Mouse (Mus musculus) liver, adult 2 months (tissue): ENCODE measurements at regions not wholly inside any gene's neighbourhood (a gene's known extent, or its start where the extent isn't known, plus 50 kb on each side); places are given as distances from the start of the nearest gene placed in this dataset.

Experiments
- CTCF ChIP-seq: fragments of 200-500 bp; IDR thresholded peaks from 2 replicates; pipeline ENCODE4 v1.5.1; 2011; ENCODE audit warnings: low read depth, low read length, control low read depth
- POLR2A ChIP-seq: fragments of 200-500 bp; IDR thresholded peaks from 2 replicates; pipeline ENCODE4 v1.6.1; 2011; ENCODE audit warnings: low read length, control low read depth; ENCODE audit not compliant: insufficient read depth; ENCODE audit errors: extremely low read depth

GRCm38 (mm10) chr13:39211076-39211475, 250.4 kb upstream of the Slc35b3 start:
- TF ChIP-seq POLR2A: no peak
- TF ChIP-seq CTCF: no peak
